Mouse (Mus musculus) embryonic fibroblast, embryonic 13.5 days (primary cell): ENCODE results near the gene Pde4d.

Experiments used
- CTCF ChIP-seq: IDR thresholded peaks from 2 replicates; pipeline ENCODE4 v1.5.1; 2011; ENCODE audit warnings: mild to moderate bottlenecking, control low read depth, low read length, moderate library complexity, borderline replicate concordance; ENCODE audit not compliant: insufficient read depth
- POLR2A ChIP-seq: IDR thresholded peaks from 2 replicates; pipeline ENCODE4 v1.6.1; 2011; ENCODE audit warnings: low read depth, mild to moderate bottlenecking, control low read depth, low read length, moderate library complexity

- TF ChIP-seq POLR2A (no peak), CTCF (no peak)
Observed at GRCm38 (mm10) chr13:109920256-109920655, 1470.5 kb downstream of the Pde4d start.
